Mouse (Mus musculus) cerebellum, adult 11 months (tissue): ENCODE measurements around the gene Tcf12.

Source experiments
- DNase-seq: peaks from one replicate; pipeline ENCODE4 v3.0.0; 2022

Tcf12 gene

GRCm38 (mm10) chr9:72111622-72112550 is at the start of gene Tcf12:
Gene Tcf12 (minus strand): TSS chr9:72111871.
- peak; percentile 77 for DNase-seq

- no peak for DNase-seq
Observed at GRCm38 (mm10) chr9:72158392-72158791, 46.7 kb upstream of the Tcf12 start.

DNA sequence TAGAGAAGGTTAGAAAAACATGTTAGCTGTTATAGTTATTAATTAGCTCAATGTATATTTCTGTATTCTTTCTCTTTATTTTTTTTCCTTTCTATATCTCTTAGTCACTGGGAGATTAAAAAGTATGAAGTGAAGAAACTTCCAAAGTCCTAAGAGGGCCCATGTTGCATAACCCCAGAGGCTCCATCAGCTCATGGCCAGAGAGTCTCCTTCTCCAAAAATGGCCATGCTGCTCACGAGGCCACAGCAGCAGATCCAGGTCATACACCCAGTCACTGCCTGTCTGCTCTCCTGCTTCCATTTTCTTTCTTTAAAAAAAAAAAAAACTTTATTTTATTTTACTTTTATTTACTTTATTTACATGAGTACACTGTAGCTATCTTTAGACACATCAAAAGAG is 45.4 kb upstream of the Tcf12 start:
- no peak for DNase-seq

- peak; percentile 48 for DNase-seq
Observed at GRCm38 (mm10) chr9:72155250-72156138, 43.8 kb upstream of the Tcf12 start.

DNA sequence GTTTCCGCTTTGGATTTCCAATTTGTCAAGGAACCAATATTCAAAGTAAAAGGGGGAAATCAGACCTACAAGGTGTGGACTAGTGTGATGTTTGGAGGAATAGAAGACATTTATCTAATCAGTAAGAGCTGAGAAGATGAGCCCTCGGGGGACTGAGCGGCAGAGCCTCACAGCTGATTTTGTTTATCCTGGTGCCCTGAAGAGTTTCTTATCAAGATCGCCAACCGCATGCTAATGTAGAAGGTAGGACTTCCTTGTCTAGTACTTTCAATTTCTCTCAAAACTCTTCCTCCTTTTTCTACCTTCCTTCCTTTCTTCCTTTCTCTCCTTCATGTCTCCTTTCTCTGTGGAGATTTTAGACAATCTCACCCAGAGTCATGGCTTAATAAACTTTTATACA is 32.5 kb upstream of the Tcf12 start:
- no peak for DNase-seq

DNA sequence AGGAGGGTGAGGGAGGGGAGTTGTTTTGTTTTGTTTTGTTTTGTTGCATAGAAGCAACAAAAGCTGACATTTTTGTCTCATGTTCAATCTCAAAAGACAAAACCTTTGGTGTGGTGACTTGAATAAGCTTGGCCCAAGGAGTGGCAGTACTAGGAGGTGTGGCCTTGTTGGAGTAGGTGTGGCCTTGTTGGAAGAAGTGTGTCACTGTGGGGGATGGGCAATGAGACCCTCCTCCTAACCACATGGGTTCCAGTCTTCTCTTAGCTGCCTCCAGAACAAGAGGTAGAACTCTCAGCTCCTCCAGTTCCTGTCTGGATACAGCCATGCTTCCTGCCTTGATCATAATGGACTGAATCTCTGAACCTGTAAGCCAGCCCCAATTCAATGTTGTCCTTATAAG is 26.2 kb upstream of the Tcf12 start:
- DNase-seq: no peak

- DNase-seq: no peak
Observed at GRCm38 (mm10) chr9:72133772-72134245, 22.1 kb upstream of the Tcf12 start.

DNA sequence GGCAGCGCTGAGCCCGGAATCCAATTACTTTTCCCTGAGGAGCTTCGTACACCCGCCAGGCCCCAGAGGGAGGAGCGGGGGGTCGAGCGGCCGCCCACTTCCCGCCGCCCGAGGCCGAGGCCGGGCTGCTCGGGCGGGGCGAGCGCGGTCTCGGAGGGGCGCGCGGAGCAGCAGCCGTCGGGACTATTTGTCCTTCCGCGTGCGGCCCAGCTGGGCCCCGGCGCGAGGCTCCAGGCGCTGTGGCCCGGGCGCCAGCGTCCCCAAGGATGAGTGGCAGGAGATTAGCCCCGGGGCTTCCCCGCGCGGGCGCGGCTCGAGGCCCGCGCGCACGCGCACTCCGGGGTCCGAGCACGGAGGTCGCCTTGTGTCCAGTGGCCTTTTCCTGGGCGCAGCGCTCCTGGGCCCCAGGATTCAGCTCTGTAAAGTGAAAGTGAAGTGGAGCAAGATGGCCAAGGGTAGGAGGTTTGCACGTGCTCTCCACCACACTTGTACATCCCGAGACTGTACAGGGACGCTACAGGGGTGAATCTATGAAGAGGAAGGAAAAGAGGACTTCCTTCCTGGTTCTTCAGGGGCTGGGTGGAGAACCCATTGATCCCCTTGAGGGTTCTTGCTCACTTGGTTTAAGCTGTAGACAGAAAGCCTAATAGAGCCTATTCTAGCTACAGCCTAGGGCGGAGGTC is 21.6 kb upstream of the Tcf12 start:
- DNase-seq: peak; percentile 85

DNA sequence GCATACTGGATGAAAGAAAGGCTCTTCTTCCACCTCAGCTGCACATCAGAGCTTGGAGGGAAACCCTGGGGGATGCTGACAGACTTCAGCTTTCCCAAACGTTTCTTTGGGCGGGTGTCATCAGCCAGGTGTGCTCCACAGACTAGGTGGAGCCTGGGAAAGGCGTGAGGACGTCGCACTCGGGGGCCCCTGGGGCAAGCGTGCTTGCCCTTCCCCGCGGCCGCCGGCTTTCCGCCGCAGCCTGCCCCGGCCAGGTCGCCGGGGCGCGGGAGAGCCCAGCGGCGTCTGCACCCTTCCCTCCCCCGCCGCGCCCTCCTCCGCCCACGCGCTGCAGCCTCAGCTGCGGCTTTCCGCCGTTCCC is 21.0 kb upstream of the Tcf12 start:
- DNase-seq: no peak

- DNase-seq: no peak
Observed at GRCm38 (mm10) chr9:72129884-72130283, 18.2 kb upstream of the Tcf12 start.

- DNase-seq: peak; percentile 60
Observed at GRCm38 (mm10) chr9:72125442-72125841, 13.8 kb upstream of the Tcf12 start.

DNA sequence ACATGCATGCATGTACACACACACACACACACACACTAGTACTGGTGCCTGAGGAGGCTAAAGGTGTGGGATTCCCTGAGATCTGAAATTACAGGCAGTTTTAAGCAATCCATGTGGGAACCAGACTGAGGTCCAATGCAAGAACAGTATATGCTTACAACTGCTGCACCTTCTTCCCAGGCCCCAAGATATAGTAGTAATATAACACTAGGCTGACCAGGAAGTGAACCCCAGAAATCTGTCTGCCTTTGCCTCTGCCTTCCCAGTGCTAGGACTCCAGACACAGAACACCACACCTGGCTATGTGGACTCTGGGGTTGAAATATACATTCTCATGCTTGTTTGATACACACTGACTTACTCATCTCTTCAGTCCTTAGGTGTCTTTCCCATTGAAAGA is 6.8 kb upstream of the Tcf12 start:
- no peak for DNase-seq

DNA sequence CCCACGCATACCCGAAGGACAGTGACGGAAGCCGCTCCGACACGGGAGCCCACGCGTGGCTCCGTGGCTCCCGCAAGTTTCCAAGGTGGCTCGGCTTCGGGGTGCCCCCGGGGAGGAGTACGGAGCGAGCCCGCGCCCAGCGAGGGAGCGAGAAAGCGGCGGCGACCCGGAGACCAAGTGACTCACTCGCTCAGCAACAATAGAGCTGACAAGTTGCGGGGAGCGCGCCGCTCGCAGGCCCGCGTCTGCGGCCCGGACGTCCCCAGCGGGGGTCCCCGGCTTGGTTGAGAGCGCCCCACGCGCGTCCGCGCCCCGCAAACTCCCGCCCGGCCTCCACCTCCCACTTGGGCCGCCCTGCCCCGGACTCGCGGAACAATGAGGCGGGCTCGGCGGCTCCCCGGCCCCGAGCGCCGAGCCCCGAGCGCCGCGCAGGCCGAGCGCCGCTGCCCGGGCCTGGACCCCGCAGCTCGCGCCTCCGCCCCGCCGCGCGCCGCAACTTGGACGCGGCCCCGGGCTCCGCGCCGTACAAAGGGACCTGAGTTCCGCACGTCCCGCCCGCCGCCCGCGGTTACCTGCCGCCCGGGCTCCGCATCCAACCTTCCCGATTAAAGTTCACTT is 558 bp downstream of the Tcf12 start:
- DNase-seq: peak; percentile 70

GRCm38 (mm10) chr9:72110627-72111003 is 1.1 kb downstream of the Tcf12 start:
- DNase-seq: peak; percentile 28

GRCm38 (mm10) chr9:72103471-72103870 is 8.2 kb downstream of the Tcf12 start:
- no peak for DNase-seq

GRCm38 (mm10) chr9:72099945-72100685 is 11.6 kb downstream of the Tcf12 start:
- DNase-seq: no peak

DNA sequence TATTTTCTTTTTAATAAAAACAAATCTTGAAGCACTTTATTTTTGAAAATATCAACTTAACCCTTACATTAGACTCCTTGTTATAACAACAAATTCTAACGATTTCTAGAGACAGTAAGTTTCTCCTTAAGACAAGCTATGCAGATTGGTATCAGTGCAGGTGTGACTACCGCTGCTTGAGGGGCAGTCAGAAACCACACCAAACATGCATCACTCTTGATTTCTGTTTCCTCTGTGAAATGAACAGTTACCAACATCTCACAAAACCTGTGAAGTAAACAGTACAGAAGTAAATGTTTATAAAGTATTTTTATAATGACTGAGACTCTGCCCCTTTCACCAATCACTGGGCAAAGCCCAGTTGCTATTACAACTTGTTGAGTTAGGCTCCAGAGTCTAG is 13.6 kb downstream of the Tcf12 start:
- DNase-seq: no peak

DNA sequence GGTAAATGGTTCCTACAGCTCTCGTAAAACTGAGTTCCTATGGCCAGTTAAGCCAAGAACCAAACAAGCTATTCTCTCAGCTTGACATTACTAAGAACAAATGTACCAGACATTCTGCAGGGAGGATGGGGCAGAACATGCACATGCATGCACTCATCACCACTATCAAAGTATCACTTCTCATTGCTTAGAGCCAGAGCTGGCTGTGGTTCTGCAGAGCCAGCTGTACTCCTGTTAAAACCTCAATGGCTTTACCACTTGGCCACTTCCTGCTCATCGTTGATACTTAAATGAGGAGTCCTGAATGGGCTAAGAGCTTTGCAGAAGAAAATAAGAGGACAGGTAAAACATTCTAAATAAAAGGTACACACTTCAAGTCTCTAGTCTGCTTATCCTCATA is 14.6 kb downstream of the Tcf12 start:
- no peak for DNase-seq

DNA sequence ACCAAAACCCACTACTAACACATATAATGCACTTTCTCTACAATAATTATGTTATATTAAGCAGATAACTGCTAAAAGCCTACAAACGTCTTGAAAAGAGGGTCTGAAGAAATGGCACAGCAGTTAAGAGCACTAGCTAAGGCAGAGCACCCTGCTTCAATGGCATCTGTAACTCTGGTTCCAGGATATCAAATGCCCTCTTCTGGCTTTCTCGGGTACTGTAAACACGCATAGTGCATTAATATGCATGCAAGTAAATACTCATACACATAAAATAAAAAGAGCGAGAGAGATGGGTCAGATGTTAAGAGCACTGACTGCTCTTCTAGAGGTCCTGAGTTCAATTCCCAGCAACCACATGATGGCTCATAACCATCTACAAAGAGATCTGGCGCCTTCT is 17.0 kb downstream of the Tcf12 start:
- no peak for DNase-seq

- DNase-seq: no peak
Observed at GRCm38 (mm10) chr9:72092191-72092590, 19.5 kb downstream of the Tcf12 start.

DNA sequence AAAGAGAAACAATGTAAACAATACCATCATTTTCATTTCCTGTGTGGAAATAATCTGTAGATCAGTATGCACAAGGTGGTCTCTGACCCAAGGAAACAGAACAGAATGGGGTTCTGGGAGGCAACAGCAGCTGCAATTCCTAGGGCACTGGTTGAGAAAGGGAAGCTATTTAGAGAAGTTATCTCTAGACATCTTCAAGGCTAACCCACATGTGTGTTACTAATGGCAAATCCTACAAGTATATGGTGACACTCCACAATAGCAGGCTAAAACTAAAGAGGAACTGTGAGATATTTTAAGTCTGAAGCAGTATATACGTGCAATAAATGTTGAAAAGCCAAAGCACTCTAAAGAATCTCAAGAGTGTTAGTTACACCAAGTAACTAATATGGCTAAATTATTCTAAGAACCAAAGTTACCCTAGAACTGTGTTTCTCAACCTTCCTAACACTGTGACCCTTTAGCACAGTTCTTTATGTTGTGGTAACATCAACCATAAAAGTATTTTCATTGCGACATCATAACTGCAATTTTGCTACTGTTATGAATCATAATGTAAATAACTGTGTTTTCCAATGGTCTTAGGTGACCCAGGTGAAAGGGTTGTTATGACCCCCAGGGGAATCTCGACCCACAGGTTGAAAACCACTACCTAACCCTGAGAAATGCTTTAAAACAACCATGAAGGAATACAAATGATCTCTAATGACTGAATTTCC is 22.6 kb downstream of the Tcf12 start:
- no peak for DNase-seq
